Mouse (Mus musculus): ENCODE data around the gene Cfhr1. TPM values are rescaled to one million over a fixed set of nuclear protein-coding genes. Genes with fewer than 3 reads are reported as not detected.
A peak's percentile ranks its signal among the peaks of the same experiment; 100 is the strongest.

Gene Cfhr1
- polyA plus RNA-seq (2015; fragmentation: Nextera tagmentation; extraction: Ambion mirVana) = 0.18 TPM in 1 of 2 replicates, not detected in the other

- Histone ChIP-seq H3K4me2 (ENCODE audit: low read depth, low read length) (no peak within 1 kb of the TSS), H3K9me3 (ENCODE audit: control insufficient read depth, low read length) (no peaks in the 10 kb centered on the region), H3K27me3 (replicated peaks; ENCODE audit: control insufficient read depth, insufficient read depth, low read length) (no peaks in the 10 kb centered on the region), H3K4me1 (ENCODE audit: control insufficient read depth, insufficient read depth, low read length) (no peaks in the 10 kb centered on the region), H3K36me3 (ENCODE audit: control insufficient read depth, insufficient read depth, low read length) (no peaks in the 10 kb centered on the region), H3K4me3 (ENCODE audit: low read length) (no peak within 1 kb of the TSS), H3K9ac (ENCODE audit: low read depth, low read length) (no peak within 1 kb of the TSS), H3K27ac (ENCODE audit: low read length) (no peak within 1 kb of the TSS)
- WGBS = 49% methylated on average over 1 of the region's 1 CpGs
- no peak for ATAC-seq
These were observed at the start of gene Cfhr1 for GRCm38 (mm10) chr1:139560024-139560423. Gene Cfhr1, minus strand, starts transcription at chr1:139560272.

- Histone ChIP-seq H3K9ac (ENCODE audit: low read depth, low read length) (no peak overlapping the region), H3K4me1 (ENCODE audit: control insufficient read depth, insufficient read depth, low read length) (no peaks in the 10 kb centered on the region), H3K9me3 (ENCODE audit: control insufficient read depth, low read length) (no peaks in the 10 kb centered on the region), H3K4me3 (ENCODE audit: low read length) (no peak overlapping the region), H3K27me3 (replicated peaks; ENCODE audit: control insufficient read depth, insufficient read depth, low read length) (no peaks in the 10 kb centered on the region), H3K36me3 (ENCODE audit: control insufficient read depth, insufficient read depth, low read length) (no peaks in the 10 kb centered on the region), H3K27ac (ENCODE audit: low read length) (no peak overlapping the region), H3K4me2 (ENCODE audit: low read depth, low read length) (no peak overlapping the region)
- ATAC-seq = no peak
- 76% methylated on average over 1 of the region's 1 CpGs for whole genome bisulfite sequencing
These were observed 8.8 kb downstream of the Cfhr1 start for GRCm38 (mm10) chr1:139551311-139551710.

GRCm38 (mm10) chr1:139548536-139548935 lies 11.5 kb downstream of the Cfhr1 start:
- no peaks in the 10 kb centered on the region for H3K9me3 ChIP-seq (ENCODE audit: control insufficient read depth, low read length)
- H3K4me2 ChIP-seq (ENCODE audit: low read depth, low read length) = no peak overlapping the region
- 74% methylated on average over 1 of the region's 1 CpGs for WGBS
- H3K9ac ChIP-seq (ENCODE audit: low read depth, low read length) = no peak overlapping the region
- no peaks in the 10 kb centered on the region for H3K27me3 ChIP-seq (replicated peaks; ENCODE audit: control insufficient read depth, insufficient read depth, low read length)
- H3K4me3 ChIP-seq (ENCODE audit: low read length) = no peak overlapping the region
- no peak for ATAC-seq
- no peaks in the 10 kb centered on the region for H3K36me3 ChIP-seq (ENCODE audit: control insufficient read depth, insufficient read depth, low read length)
- H3K4me1 ChIP-seq (ENCODE audit: control insufficient read depth, insufficient read depth, low read length) = no peaks in the 10 kb centered on the region
- H3K27ac ChIP-seq (ENCODE audit: low read length) = no peak overlapping the region

- Histone ChIP-seq H3K9me3 (ENCODE audit: control insufficient read depth, low read length) (no peaks in the 10 kb centered on the region), H3K4me3 (ENCODE audit: low read length) (no peak overlapping the region), H3K9ac (ENCODE audit: low read depth, low read length) (no peak overlapping the region), H3K4me2 (ENCODE audit: low read depth, low read length) (no peak overlapping the region), H3K27ac (ENCODE audit: low read length) (no peak overlapping the region), H3K36me3 (ENCODE audit: control insufficient read depth, insufficient read depth, low read length) (no peaks in the 10 kb centered on the region), H3K4me1 (ENCODE audit: control insufficient read depth, insufficient read depth, low read length) (no peaks in the 10 kb centered on the region), H3K27me3 (replicated peaks; ENCODE audit: control insufficient read depth, insufficient read depth, low read length) (no peaks in the 10 kb centered on the region)
- no peak for ATAC-seq
- WGBS = 86% methylated on average over 12 of the region's 12 CpGs
These were observed 45.5 kb downstream of the Cfhr1 start for GRCm38 (mm10) chr1:139514556-139514955.

GRCm38 (mm10) chr1:139501258-139501752 lies 58.8 kb downstream of the Cfhr1 start, which contains the start of gene F13b:
Gene F13b, plus strand, starts transcription at chr1:139501702.
- Histone ChIP-seq H3K27me3 (replicated peaks; ENCODE audit: control insufficient read depth, insufficient read depth, low read length) (no peaks in the 10 kb centered on the region), H3K9ac (ENCODE audit: low read depth, low read length) (no peak within 1 kb of the TSS), H3K4me3 (ENCODE audit: low read length) (no peak within 1 kb of the TSS), H3K36me3 (ENCODE audit: control insufficient read depth, insufficient read depth, low read length) (no peaks in the 10 kb centered on the region), H3K9me3 (ENCODE audit: control insufficient read depth, low read length) (no peaks in the 10 kb centered on the region), H3K4me2 (ENCODE audit: low read depth, low read length) (no peak within 1 kb of the TSS), H3K4me1 (ENCODE audit: control insufficient read depth, insufficient read depth, low read length) (no peaks in the 10 kb centered on the region), H3K27ac (ENCODE audit: low read length) (no peak within 1 kb of the TSS)
- peak; percentile 70; the same call in 1 of the 2 replicates for ATAC-seq
- 56% methylated on average over 3 of the region's 3 CpGs for WGBS

DNA sequence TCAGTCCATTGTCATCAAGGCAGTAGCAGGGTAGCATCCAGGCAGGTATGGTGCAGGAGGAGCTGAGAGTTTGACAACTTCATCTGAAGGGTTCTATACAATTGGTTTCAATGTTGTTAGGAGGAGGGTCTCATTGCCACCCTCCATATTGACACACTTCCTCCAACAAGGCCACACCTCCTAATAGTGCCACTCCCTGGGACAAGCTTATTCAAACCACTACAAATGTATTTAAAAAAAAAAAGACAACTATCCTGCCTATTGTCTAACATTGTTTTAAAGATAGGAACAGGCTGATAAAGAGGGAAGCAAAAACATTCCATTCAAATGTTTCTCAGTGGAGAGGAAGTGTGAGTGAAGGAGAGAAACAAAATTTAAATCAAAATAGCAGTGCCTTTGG lies 60.3 kb downstream of the Cfhr1 start:
- ATAC-seq = no peak
- H3K9me3 ChIP-seq (ENCODE audit: control insufficient read depth, low read length) = no peaks in the 10 kb centered on the region
- H3K27ac ChIP-seq (ENCODE audit: low read length) = no peak overlapping the region
- no peak overlapping the region for H3K9ac ChIP-seq (ENCODE audit: low read depth, low read length)
- no peaks in the 10 kb centered on the region for H3K27me3 ChIP-seq (replicated peaks; ENCODE audit: control insufficient read depth, insufficient read depth, low read length)
- H3K4me2 ChIP-seq (ENCODE audit: low read depth, low read length) = no peak overlapping the region
- no peaks in the 10 kb centered on the region for H3K4me1 ChIP-seq (ENCODE audit: control insufficient read depth, insufficient read depth, low read length)
- no peak overlapping the region for H3K4me3 ChIP-seq (ENCODE audit: low read length)
- H3K36me3 ChIP-seq (ENCODE audit: control insufficient read depth, insufficient read depth, low read length) = no peaks in the 10 kb centered on the region

Other genes starting within 250 kb of the Cfhr1 start
- gene Crb1, start 183.2 kb downstream of the Cfhr1 start, polyA plus RNA-seq (2015; fragmentation: Nextera tagmentation; extraction: Ambion mirVana) = 0.04 and 0.15 TPM in 2 replicates
- 5.4 and 5.8 TPM in 2 replicates for gene Zbtb41, start 138.0 kb downstream of the Cfhr1 start, polyA plus RNA-seq (2015; fragmentation: Nextera tagmentation; extraction: Ambion mirVana)
- gene Aspm, start 105.5 kb downstream of the Cfhr1 start, polyA plus RNA-seq (2015; fragmentation: Nextera tagmentation; extraction: Ambion mirVana) = 6.6 and 6.9 TPM in 2 replicates
- gene F13b, start 58.6 kb downstream of the Cfhr1 start, polyA plus RNA-seq (2015; fragmentation: Nextera tagmentation; extraction: Ambion mirVana) = 0.34 and 0.68 TPM in 2 replicates
- not detected in 2 replicates for gene Gm4788, start 221.0 kb upstream of the Cfhr1 start, polyA plus RNA-seq (2015; fragmentation: Nextera tagmentation; extraction: Ambion mirVana)

Data from intestine, embryonic 16.5 days (tissue).